Mouse (Mus musculus): ENCODE results near the gene Rtn1. TPM values are rescaled to one million over a fixed set of nuclear protein-coding genes. Genes with fewer than 3 reads are reported as not detected.
A peak's percentile ranks its signal among the peaks of the same experiment; 100 is the strongest.

Gene Rtn1
- polyA plus RNA-seq, 1 experiment from 2014 or later: 659 TPM

- 93% methylated on average over 4 of the region's 4 CpGs for WGBS
- ATAC-seq (ENCODE audit: low FRiP score, low read depth): no peak
- Histone ChIP-seq H3K9me3 (0 out of 2 replicates have a peak, but pooled peaks cover 5% of the 10 kb centered on the region), H3K4me3 (no peak overlapping the region), H3K9ac (replicated peaks) (no peak overlapping the region), H3K4me2 (replicated peaks) (no peak overlapping the region), H3K27ac (replicated peaks) (no peak overlapping the region), H3K36me3 (no peaks in the 10 kb centered on the region), H3K4me1 (no peaks in the 10 kb centered on the region), H3K27me3 (no peaks in the 10 kb centered on the region)
These were observed 117.6 kb downstream of the Rtn1 start for GRCm38 (mm10) chr12:72291266-72291665.

- H3K4me3 ChIP-seq: no peak overlapping the region
- ATAC-seq (ENCODE audit: low FRiP score, low read depth): no peak
These were observed 120.6 kb downstream of the Rtn1 start for GRCm38 (mm10) chr12:72288215-72288614.

GRCm38 (mm10) chr12:72287332-72288004, 121.4 kb downstream of the Rtn1 start:
- Histone ChIP-seq H3K9me3 (0 out of 2 replicates have a peak, but pooled peaks cover 5% of the 10 kb centered on the region), H3K4me1 (no peaks in the 10 kb centered on the region), H3K4me3 (no peak overlapping the region), H3K36me3 (no peaks in the 10 kb centered on the region), H3K27ac (replicated peaks) (no peak overlapping the region), H3K27me3 (no peaks in the 10 kb centered on the region), H3K9ac (replicated peaks) (no peak overlapping the region), H3K4me2 (replicated peaks) (no peak overlapping the region)
- WGBS: 85% methylated on average over 4 of the region's 4 CpGs
- ATAC-seq (ENCODE audit: low FRiP score, low read depth): no peak

More at GRCm38 (mm10) chr12:72288215-72288614, 120.6 kb downstream of the Rtn1 start:
- WGBS: 70% methylated on average over 3 of the region's 3 CpGs
- Histone ChIP-seq H3K9me3 (0 out of 2 replicates have a peak, but pooled peaks cover 5% of the 10 kb centered on the region), H3K36me3 (no peaks in the 10 kb centered on the region), H3K27ac (replicated peaks) (no peak overlapping the region), H3K4me2 (replicated peaks) (no peak overlapping the region), H3K27me3 (no peaks in the 10 kb centered on the region), H3K4me1 (no peaks in the 10 kb centered on the region), H3K9ac (replicated peaks) (no peak overlapping the region)

- Histone ChIP-seq H3K4me2 (replicated peaks) (no peak overlapping the region), H3K4me3 (no peak overlapping the region), H3K4me1 (no peaks in the 10 kb centered on the region), H3K27me3 (no peaks in the 10 kb centered on the region), H3K9ac (replicated peaks) (no peak overlapping the region), H3K27ac (replicated peaks) (no peak overlapping the region), H3K9me3 (no peaks in the 10 kb centered on the region), H3K36me3 (no peaks in the 10 kb centered on the region)
- ATAC-seq (ENCODE audit: low FRiP score, low read depth): peak; percentile 30; the same call in 1 of the 2 replicates
- WGBS: 78% methylated on average over 25 of the region's 25 CpGs
These were observed 123.2 kb downstream of the Rtn1 start for GRCm38 (mm10) chr12:72285366-72286345.

- Histone ChIP-seq H3K36me3 (no peaks in the 10 kb centered on the region), H3K4me2 (replicated peaks) (no peak overlapping the region), H3K9ac (replicated peaks) (no peak overlapping the region), H3K27ac (replicated peaks) (no peak overlapping the region), H3K27me3 (no peaks in the 10 kb centered on the region), H3K4me1 (no peaks in the 10 kb centered on the region), H3K4me3 (no peak overlapping the region), H3K9me3 (no peaks in the 10 kb centered on the region)
- WGBS: 88% methylated on average over 7 of the region's 7 CpGs
- ATAC-seq (ENCODE audit: low FRiP score, low read depth): no peak
These were observed 124.3 kb downstream of the Rtn1 start for GRCm38 (mm10) chr12:72284576-72284975.

GRCm38 (mm10) chr12:72279129-72279875, 129.6 kb downstream of the Rtn1 start:
- no peaks in the 10 kb centered on the region for H3K36me3 ChIP-seq
- H3K4me3 ChIP-seq: no peak overlapping the region
- no peak overlapping the region for H3K27ac ChIP-seq (replicated peaks)
- H3K27me3 ChIP-seq: no peaks in the 10 kb centered on the region
- no peak for ATAC-seq (ENCODE audit: low FRiP score, low read depth)
- no peak overlapping the region for H3K9ac ChIP-seq (replicated peaks)
- H3K4me1 ChIP-seq: no peaks in the 10 kb centered on the region
- 67% methylated on average over 5 of the region's 5 CpGs for WGBS
- no peaks in the 10 kb centered on the region for H3K9me3 ChIP-seq
- H3K4me2 ChIP-seq (replicated peaks): no peak overlapping the region

- no peaks in the 10 kb centered on the region for H3K9me3 ChIP-seq
- H3K27me3 ChIP-seq: no peaks in the 10 kb centered on the region
- no peak overlapping the region for H3K4me2 ChIP-seq (replicated peaks)
- no peak for ATAC-seq (ENCODE audit: low FRiP score, low read depth)
- H3K9ac ChIP-seq (replicated peaks): no peak overlapping the region
- H3K27ac ChIP-seq (replicated peaks): no peak overlapping the region
- H3K4me3 ChIP-seq: no peak overlapping the region
- no peaks in the 10 kb centered on the region for H3K36me3 ChIP-seq
- no peaks in the 10 kb centered on the region for H3K4me1 ChIP-seq
- WGBS: 61% methylated on average over 13 of the region's 13 CpGs
These were observed 135.0 kb downstream of the Rtn1 start for GRCm38 (mm10) chr12:72273721-72274414.

- no peak for ATAC-seq (ENCODE audit: low FRiP score, low read depth)
- Histone ChIP-seq H3K4me1 (peaks cover 14% of the 10 kb centered on the region), H3K36me3 (no peaks in the 10 kb centered on the region), H3K27ac (replicated peaks) (no peak overlapping the region), H3K27me3 (no peaks in the 10 kb centered on the region), H3K4me2 (replicated peaks) (no peak overlapping the region), H3K4me3 (no peak overlapping the region), H3K9ac (replicated peaks) (no peak overlapping the region), H3K9me3 (0 out of 2 replicates have a peak, but pooled peaks cover 2% of the 10 kb centered on the region)
- WGBS: 87% methylated on average over 2 of the region's 2 CpGs
These were observed 141.2 kb downstream of the Rtn1 start for GRCm38 (mm10) chr12:72267614-72268013.

- Histone ChIP-seq H3K27ac (replicated peaks) (peak overlapping the region; percentile 52; the same call in 1 of the 2 replicates), H3K36me3 (no peaks in the 10 kb centered on the region), H3K9me3 (0 out of 2 replicates have a peak, but pooled peaks cover 2% of the 10 kb centered on the region), H3K4me2 (replicated peaks) (no peak overlapping the region), H3K4me1 (peaks cover 14% of the 10 kb centered on the region), H3K4me3 (no peak overlapping the region), H3K9ac (replicated peaks) (no peak overlapping the region), H3K27me3 (no peaks in the 10 kb centered on the region)
- ATAC-seq (ENCODE audit: low FRiP score, low read depth): peak; percentile 76
- 97% methylated on average over 3 of the region's 3 CpGs for WGBS
These were observed 143.3 kb downstream of the Rtn1 start for GRCm38 (mm10) chr12:72265261-72266228.

GRCm38 (mm10) chr12:72263213-72264103, 145.4 kb downstream of the Rtn1 start:
- Histone ChIP-seq H3K36me3 (no peaks in the 10 kb centered on the region), H3K27ac (replicated peaks) (no peak overlapping the region), H3K9me3 (0 out of 2 replicates have a peak, but pooled peaks cover 2% of the 10 kb centered on the region), H3K27me3 (no peaks in the 10 kb centered on the region), H3K4me3 (no peak overlapping the region), H3K9ac (replicated peaks) (no peak overlapping the region), H3K4me2 (replicated peaks) (no peak overlapping the region), H3K4me1 (peaks cover 14% of the 10 kb centered on the region)
- 81% methylated on average over 12 of the region's 12 CpGs for WGBS
- ATAC-seq (ENCODE audit: low FRiP score, low read depth): no peak

Data from midbrain, embryonic 12.5 days (tissue).